Mouse (Mus musculus) megakaryocyte, embryonic 14.5 days (primary cell): ENCODE results near the gene Cdv3. TPM values are rescaled to one million over a fixed set of nuclear protein-coding genes. Genes with fewer than 3 reads are reported as not detected.

ENCODE experiments used
- H3K27me3 ChIP-seq: replicated peaks from 2 replicates; pipeline ENCODE3; 2012; ENCODE audit warnings: inconsistent platforms
- H3K36me3 ChIP-seq: replicated peaks from 2 replicates; pipeline ENCODE3; 2012; ENCODE audit warnings: low read length, inconsistent platforms, mixed read lengths
- H3K4me1 ChIP-seq: 2 replicates; pipeline ENCODE4 v1.6.1; 2012; ENCODE audit warnings: inconsistent platforms
- H3K4me3 ChIP-seq: replicated peaks from 2 replicates; pipeline ENCODE3; 2012; ENCODE audit warnings: moderate library complexity, mild to moderate bottlenecking, inconsistent platforms
- H3K9me3 ChIP-seq: 2 replicates; pipeline ENCODE4 v1.6.1; 2012; ENCODE audit warnings: inconsistent platforms
- FLI1 ChIP-seq: IDR thresholded peaks from 2 replicates; pipeline ENCODE4 v1.6.1; 2012; ENCODE audit warnings: low read length, inconsistent platforms, mixed read lengths
- GATA1 ChIP-seq: IDR thresholded peaks from 3 replicates; pipeline ENCODE4 v1.6.1; 2012; ENCODE audit warnings: mixed read lengths, low read length, inconsistent platforms, borderline replicate concordance
- polyA plus RNA-seq: library from polyadenylated mRNA; stranded (reverse); fragments of >175 nt; gene quantifications from 2 replicates; pipeline ENCODE4 v1.2.3, GENCODE M21; 2012; ENCODE audit warnings: low replicate concordance; ENCODE audit not compliant: insufficient read depth

Gene Cdv3
- polyA plus RNA-seq, result 71.9 and 112 TPM in 2 replicates

DNA sequence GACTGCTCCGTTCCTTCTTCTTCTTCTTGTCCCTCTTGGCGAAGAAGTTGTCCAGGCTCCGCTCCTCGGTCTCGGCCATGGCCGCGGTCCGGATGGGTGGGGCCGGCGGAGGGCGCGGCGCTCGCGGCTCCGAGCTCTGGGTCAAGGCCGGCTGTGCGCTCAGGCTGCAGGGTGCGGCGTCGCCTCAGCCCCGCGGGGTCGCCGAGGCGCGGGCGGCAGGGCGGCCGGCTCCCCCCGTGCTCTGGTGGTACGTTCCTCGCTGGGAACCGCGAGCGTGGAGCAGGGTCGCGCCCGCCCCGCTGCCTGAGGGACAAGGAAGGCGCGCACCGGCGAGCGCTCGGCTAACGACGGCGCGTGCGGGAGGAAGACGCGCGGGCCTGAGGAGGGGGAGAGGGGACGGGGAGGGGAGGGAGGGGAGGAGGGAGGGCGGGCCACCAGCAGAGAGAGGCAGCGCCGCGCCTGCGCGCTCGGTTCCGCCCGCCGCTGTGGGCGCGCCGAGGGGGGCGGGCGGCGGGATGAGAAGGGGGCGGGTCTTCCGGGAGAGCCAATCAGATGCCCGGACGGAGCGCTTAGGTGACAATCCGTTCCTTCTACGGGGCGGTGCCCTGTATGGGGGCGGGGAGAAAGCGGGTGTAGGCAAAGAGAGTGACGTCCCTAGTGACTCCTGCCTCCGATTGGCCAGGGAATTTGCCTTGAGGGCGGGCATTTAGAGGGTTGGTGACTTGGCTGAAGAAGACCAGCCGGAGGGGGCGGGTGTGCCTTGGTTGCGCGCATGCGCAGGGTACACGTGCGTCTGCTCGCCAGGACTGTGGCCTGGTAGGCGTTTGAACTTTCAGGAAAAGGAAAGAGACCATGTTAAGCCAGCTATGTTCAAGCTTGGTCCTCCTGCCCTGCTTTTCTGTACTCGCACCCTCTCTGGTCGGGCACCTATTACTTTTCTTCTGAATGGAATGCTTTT, at the start of gene Cdv3:
Cdv3 (minus strand) TSS at position 551 of the 958 bp plus-strand sequence.
- TF ChIP-seq GATA1, result no peak
- TF ChIP-seq FLI1, result no peak
- peak within 1 kb of the TSS; percentile 94 for H3K4me3 ChIP-seq
- no peaks in the 10 kb centered on the region for H3K9me3 ChIP-seq
- peaks cover 27% of the 10 kb centered on the region for H3K36me3 ChIP-seq
- H3K27me3 ChIP-seq, result no peaks in the 10 kb centered on the region
- H3K4me1 ChIP-seq, result peaks cover 49% of the 10 kb centered on the region

DNA sequence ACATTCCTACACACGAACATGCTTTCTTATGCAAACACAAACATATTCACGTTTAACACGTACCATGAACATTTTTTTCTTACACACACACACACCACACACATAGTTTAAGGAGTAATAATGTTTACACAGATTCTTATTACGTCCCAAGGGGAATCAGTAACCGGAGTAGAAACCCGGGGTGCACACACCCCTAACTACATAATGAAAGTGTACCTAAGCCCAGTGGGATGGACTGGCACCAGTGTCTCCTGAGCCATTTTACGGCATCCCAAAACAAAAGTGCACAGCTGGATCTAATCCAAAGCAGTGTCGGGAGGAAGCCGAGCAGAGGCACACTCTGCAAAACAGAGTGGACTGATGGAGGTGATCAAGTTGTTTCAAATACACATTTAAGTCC, 47.8 kb upstream of the Cdv3 start:
- Histone ChIP-seq H3K4me3 (no peak overlapping the region), H3K36me3 (no peaks in the 10 kb centered on the region), H3K4me1 (no peaks in the 10 kb centered on the region), H3K27me3 (no peaks in the 10 kb centered on the region), H3K9me3 (peaks cover 8% of the 10 kb centered on the region)
- TF ChIP-seq GATA1 (no peak), FLI1 (no peak)

DNA sequence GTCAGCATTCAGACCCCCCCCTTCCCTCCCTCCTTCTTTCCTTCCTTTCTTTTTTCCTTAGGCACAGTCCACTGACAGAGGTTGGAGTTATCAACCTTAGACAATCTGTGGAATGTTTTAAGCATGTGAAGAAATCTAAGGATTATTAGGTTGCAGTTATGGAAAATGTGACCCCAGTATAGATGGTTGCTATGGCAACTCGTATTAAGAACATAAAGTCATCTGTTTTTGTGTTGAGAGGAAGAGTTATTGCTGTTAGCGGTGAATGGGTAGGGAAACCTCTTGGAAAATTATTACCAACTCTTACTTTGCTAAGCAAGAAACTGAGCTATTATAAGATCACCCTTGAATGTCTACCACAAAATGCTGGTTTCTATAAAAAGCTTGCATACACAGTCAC, 43.5 kb upstream of the Cdv3 start:
- no peak overlapping the region for H3K4me3 ChIP-seq

DNA sequence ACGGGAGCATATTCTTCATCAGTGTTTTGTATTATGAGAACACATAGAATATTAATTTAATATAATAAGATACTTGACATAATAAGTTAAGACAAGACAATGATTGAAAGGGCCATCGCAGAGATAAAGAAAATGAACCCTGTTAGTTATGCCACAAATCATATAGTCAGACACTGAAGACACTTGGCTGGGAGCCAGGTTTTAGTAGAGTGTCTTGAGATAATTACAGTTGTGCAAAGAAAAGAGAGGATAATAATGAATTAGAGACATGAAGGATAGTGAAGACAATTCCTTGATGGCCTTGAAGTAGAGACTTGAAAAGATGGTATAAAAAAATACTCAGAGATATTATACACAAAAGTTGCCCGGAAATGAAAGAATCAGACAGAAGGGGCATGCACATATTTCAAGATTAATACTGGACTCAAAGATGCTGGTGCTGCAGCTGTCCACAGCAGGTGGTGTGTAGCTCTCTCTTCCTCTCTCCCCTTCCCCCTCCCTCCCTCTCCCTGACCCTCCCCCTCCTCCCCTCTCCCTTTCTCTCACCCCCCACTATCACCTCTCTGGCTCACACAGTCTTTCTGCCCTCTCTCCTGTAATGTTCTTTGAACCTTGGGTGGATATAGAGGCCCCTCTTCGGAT, 42.6 kb upstream of the Cdv3 start:
- TF ChIP-seq FLI1, result no peak
- no peak for TF ChIP-seq GATA1
- Histone ChIP-seq H3K4me1 (no peaks in the 10 kb centered on the region), H3K4me3 (no peak overlapping the region), H3K9me3 (no peaks in the 10 kb centered on the region), H3K27me3 (no peaks in the 10 kb centered on the region), H3K36me3 (no peaks in the 10 kb centered on the region)

More for the DNA sequence above, 43.5 kb upstream of the Cdv3 start:
- Histone ChIP-seq H3K4me1 (no peaks in the 10 kb centered on the region), H3K9me3 (no peaks in the 10 kb centered on the region), H3K36me3 (no peaks in the 10 kb centered on the region), H3K27me3 (no peaks in the 10 kb centered on the region)
- TF ChIP-seq FLI1 (no peak), GATA1 (no peak)

DNA sequence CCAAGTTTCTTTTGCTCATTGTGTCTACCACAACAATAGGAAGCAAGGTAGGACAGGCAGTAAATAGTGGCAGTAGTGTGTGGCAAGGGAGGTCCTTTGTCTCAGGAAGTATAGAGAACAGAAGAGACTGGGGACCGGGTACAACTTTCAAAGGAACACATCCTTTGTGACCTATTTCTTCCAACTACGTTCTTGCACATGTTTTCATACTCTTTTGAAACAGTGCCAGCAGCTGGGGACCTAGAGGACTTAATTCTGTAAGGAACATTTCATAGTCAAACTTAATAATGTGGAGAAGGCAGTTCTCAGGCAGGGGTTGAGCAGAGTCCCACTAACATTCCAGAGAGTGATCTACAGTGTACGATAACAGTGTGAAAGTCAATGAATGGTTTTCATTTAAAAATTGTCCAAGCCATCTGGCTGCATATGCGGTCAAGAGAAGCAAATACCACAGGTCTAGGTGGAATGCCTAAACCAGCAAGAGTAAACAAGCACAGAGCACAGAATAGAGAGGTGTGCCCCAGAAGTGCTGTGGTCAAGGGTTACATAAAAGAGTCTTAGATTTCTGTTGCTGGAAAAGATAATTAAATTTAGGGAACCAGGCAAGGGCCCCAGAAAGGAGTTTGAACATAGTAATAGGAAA, 37.8 kb upstream of the Cdv3 start:
- TF ChIP-seq FLI1 (no peak), GATA1 (no peak)
- Histone ChIP-seq H3K4me1 (no peaks in the 10 kb centered on the region), H3K9me3 (peaks cover 20% of the 10 kb centered on the region), H3K27me3 (no peaks in the 10 kb centered on the region), H3K36me3 (no peaks in the 10 kb centered on the region), H3K4me3 (no peak overlapping the region)

DNA sequence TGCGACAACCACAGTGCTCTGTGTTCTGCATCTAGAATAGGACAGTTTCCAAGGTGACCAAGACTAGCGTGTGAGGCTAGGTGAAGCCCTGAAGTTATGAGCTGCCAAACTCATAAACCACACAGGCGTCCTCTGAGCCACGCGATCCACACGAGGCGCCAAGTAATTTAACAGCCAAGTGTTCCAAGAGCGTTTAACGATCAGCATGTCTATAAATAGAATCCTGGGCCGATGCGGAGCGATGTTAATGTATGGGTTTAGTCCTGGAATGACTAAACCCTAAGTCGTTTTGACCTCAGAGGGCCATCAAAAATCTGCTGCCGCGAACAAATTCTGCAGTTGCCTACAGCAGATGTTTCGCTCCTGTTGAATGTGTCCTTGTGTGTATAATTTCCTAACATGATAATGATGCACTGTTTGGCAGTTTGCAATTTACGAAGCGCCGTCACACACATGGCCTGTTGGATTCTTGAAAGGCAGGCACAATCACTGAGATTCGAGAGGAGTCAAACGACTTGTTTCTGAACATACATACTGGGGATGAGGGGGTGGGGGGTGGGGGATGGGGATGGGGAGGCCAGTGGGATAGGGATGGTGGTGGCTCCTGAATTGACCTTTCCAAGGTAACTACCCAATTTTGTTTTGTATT, 33.0 kb upstream of the Cdv3 start:
- no peaks in the 10 kb centered on the region for H3K36me3 ChIP-seq
- TF ChIP-seq GATA1 (no peak), FLI1 (no peak)
- H3K4me1 ChIP-seq, result no peaks in the 10 kb centered on the region
- H3K4me3 ChIP-seq, result no peak overlapping the region
- peaks cover 40% of the 10 kb centered on the region for H3K9me3 ChIP-seq
- H3K27me3 ChIP-seq, result no peaks in the 10 kb centered on the region

DNA sequence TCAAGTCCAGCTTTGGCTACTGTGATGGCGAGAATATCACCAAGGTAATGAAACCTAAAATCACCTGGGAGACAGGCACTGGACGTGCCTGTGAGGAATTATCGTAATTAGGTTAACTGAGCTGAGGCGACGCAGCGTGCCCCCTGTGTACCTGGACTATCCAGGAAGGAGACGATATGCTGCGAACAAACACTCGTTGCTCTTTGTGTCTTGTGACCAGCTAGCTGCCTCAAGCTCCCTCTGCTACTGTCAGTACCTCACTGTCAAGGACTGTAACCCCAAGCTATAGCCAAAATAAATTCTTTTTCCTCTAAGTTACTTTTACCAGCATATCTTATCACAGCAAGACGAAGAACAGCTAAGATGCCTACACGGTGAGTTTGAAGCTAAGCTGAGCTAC, 27.6 kb upstream of the Cdv3 start:
- peaks cover 6% of the 10 kb centered on the region for H3K27me3 ChIP-seq
- no peak overlapping the region for H3K4me3 ChIP-seq
- peaks cover 4% of the 10 kb centered on the region; the same call in 1 of the 2 replicates for H3K4me1 ChIP-seq
- peaks cover 34% of the 10 kb centered on the region for H3K9me3 ChIP-seq
- H3K36me3 ChIP-seq, result no peaks in the 10 kb centered on the region
- TF ChIP-seq GATA1 (no peak), FLI1 (no peak)

DNA sequence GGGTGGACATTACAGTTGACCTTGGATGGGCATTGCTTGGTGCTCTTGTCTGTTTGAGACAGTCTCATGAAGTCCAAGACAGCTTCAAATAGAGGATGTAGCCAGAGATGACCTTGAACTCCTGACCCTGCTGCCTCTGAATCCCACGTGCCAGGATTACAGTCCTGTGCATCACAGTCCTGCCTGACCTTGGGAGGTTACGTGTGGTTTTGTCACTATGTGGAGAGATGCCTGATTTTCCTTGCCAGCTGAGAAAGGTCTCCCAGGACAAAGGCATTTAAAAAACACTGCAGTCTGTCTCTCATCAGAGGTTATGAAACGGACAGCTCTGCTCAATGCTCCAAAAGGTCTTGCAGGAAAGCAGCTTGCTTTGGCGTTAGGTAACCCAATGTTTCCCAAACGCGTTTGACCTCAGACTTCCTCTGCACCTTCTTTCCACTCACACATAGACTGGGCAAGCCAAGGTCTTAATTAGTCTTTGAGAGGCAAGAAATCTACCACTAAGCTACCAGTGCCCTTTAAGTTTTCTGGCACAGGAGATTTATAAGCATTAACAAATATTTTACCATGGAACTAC, 26.2 kb upstream of the Cdv3 start:
- H3K4me3 ChIP-seq, result peak overlapping the region; percentile 23
- H3K4me1 ChIP-seq, result peaks cover 4% of the 10 kb centered on the region; the same call in 1 of the 2 replicates
- TF ChIP-seq FLI1, result no peak
- no peak for TF ChIP-seq GATA1
- H3K9me3 ChIP-seq, result peaks cover 26% of the 10 kb centered on the region
- peaks cover 6% of the 10 kb centered on the region for H3K27me3 ChIP-seq
- no peaks in the 10 kb centered on the region for H3K36me3 ChIP-seq

DNA sequence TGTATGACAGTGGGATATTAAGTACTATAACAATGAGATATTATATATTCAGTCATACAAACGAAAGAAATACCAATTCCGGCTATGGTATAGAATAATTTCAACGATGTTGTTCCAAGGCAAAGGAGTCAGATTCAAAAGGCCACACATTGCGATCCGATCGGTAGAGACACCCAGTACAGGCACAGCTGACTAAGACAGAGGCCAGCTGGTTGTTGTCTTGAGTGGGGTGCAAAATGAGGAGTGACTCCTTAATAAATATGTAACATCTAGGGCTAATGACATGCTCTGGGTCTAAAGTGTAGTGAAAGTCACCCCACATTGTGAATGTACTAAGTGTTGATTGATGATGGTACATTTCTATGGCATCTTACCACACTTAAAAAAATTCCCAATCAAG, 23.6 kb upstream of the Cdv3 start:
- peaks cover 6% of the 10 kb centered on the region for H3K27me3 ChIP-seq

More for the DNA sequence above, 23.6 kb upstream of the Cdv3 start:
- no peak overlapping the region for H3K4me3 ChIP-seq
- H3K4me1 ChIP-seq, result peaks cover 8% of the 10 kb centered on the region
- H3K9me3 ChIP-seq, result peaks cover 17% of the 10 kb centered on the region
- TF ChIP-seq FLI1 (no peak), GATA1 (no peak)
- no peaks in the 10 kb centered on the region for H3K36me3 ChIP-seq
